Mouse (Mus musculus): ENCODE results near the gene Brsk1. TPM values are rescaled to one million over a fixed set of nuclear protein-coding genes. Genes with fewer than 3 reads are reported as not detected.

Brsk1 gene
- polyA plus RNA-seq, 1 experiment from 2014 or later, result 1.7 TPM

DNA sequence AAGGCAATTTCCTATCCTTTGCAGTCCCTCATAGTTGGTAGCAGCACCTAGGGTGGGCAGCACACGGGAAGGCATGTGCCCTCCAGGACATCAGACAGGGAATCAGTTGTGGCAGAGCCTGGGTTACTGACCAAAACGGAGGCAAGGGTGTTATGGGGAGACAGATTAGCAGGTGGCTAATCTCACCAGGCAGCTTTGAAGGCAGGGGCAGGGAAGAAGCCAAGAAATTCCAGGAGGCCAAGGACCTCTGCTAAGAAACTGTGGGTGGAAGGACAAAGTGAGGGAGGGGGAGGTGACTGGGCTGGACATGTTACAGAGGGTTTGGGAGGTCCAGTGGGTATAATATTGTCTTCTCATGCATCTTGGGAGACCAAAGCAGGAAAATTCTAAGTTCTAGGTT, 53.0 kb downstream of the Brsk1 start:
- no peaks in the 10 kb centered on the region for H3K27me3 ChIP-seq (ENCODE audit: control insufficient read depth, insufficient read depth, low read length)
- H3K27ac ChIP-seq (ENCODE audit: low read depth, low read length), result no peak overlapping the region
- peaks cover 13% of the 10 kb centered on the region for H3K36me3 ChIP-seq (ENCODE audit: control insufficient read depth, insufficient read depth, low read length)
- ATAC-seq (replicated peaks; ENCODE audit: insufficient number of reproducible peaks, low FRiP score, low TSS enrichment), result no peak
- 0 out of 2 replicates have a peak overlapping the region, but pooled peaks have one; percentile 3 for H3K9ac ChIP-seq (ENCODE audit: low read depth, low read length)
- no peak overlapping the region for H3K4me3 ChIP-seq (ENCODE audit: low read depth, low read length)
- 0 out of 2 replicates have a peak overlapping the region, but pooled peaks have one; percentile 22 for H3K4me2 ChIP-seq
- no peaks in the 10 kb centered on the region for H3K9me3 ChIP-seq (replicated peaks; ENCODE audit: control insufficient read depth, low read length)
- WGBS (ENCODE audit: insufficient replicate concordance), result 49% methylated on average over 2 of the region's 2 CpGs
- H3K4me1 ChIP-seq (ENCODE audit: control insufficient read depth, insufficient read depth, low read length), result peaks cover 20% of the 10 kb centered on the region

DNA sequence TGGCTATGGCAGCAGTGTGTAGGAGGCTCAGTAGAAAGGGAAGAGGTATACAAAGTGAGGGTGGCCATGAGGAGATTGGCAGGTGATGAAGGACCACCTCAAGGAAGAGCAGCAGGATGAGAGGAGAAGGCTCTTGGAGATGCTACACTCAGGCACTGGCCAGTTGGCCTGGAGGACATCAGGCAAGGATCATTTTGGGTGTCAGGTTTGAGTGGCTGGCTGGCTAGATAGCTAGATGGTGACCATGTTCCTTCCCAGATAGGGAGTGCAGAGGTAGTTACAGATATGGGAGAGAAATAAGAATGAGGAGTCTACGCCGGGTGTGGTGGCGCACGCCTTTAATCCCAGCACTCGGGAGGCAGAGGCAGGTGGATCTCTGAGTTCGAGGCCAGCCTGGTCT, 54.5 kb downstream of the Brsk1 start:
- no peaks in the 10 kb centered on the region for H3K27me3 ChIP-seq (ENCODE audit: control insufficient read depth, insufficient read depth, low read length)
- no peak for ATAC-seq (replicated peaks; ENCODE audit: insufficient number of reproducible peaks, low FRiP score, low TSS enrichment)
- H3K4me1 ChIP-seq (ENCODE audit: control insufficient read depth, insufficient read depth, low read length), result peaks cover 20% of the 10 kb centered on the region
- no peak overlapping the region for H3K27ac ChIP-seq (ENCODE audit: low read depth, low read length)
- H3K9me3 ChIP-seq (replicated peaks; ENCODE audit: control insufficient read depth, low read length), result no peaks in the 10 kb centered on the region
- no peak overlapping the region for H3K9ac ChIP-seq (ENCODE audit: low read depth, low read length)
- no peak overlapping the region for H3K4me2 ChIP-seq
- peaks cover 13% of the 10 kb centered on the region for H3K36me3 ChIP-seq (ENCODE audit: control insufficient read depth, insufficient read depth, low read length)
- 85% methylated on average over 5 of the region's 6 CpGs for WGBS (ENCODE audit: insufficient replicate concordance)
- no peak overlapping the region for H3K4me3 ChIP-seq (ENCODE audit: low read depth, low read length)

DNA sequence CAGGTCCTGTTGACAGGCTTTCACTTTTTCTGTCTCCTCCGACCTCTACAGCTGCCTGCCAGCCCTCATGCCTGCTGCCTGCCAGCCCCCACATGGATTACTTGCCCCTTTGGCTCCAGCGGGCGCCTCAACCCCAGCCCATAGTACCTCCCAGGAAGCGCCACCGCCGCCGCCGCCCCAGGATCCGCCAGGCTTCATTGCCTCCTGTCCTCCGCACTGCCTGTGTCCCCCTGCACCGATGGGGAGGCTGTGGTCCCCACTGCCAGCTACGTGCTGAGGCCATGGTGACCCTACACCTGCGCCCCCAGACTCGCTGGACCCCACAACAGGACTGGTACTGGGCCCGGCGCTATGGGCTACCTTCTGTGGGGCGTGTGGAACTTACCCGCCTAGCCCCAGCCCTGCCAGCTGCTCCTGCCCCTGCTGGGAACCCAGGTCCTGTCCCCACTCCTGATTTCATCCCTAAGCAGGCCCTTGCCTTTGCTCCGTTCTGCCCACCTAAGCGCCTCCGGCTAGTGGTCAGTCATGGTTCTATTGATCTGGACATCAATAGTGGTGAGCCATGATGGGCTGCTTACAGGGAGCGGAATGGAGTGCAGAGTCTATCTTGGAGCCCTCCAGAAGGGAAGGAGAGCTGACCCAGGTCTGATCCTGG, 56.0 kb downstream of the Brsk1 start:
- ATAC-seq (replicated peaks; ENCODE audit: insufficient number of reproducible peaks, low FRiP score, low TSS enrichment), result no peak
- Histone ChIP-seq H3K4me1 (ENCODE audit: control insufficient read depth, insufficient read depth, low read length) (peaks cover 18% of the 10 kb centered on the region), H3K4me2 (0 out of 2 replicates have a peak overlapping the region, but pooled peaks have one; percentile 20), H3K36me3 (ENCODE audit: control insufficient read depth, insufficient read depth, low read length) (peaks cover 13% of the 10 kb centered on the region), H3K27me3 (ENCODE audit: control insufficient read depth, insufficient read depth, low read length) (no peaks in the 10 kb centered on the region), H3K27ac (ENCODE audit: low read depth, low read length) (0 out of 2 replicates have a peak overlapping the region, but pooled peaks have one; percentile 71), H3K9me3 (replicated peaks; ENCODE audit: control insufficient read depth, low read length) (no peaks in the 10 kb centered on the region), H3K4me3 (ENCODE audit: low read depth, low read length) (no peak overlapping the region), H3K9ac (ENCODE audit: low read depth, low read length) (no peak overlapping the region)
- WGBS (ENCODE audit: insufficient replicate concordance), result 78% methylated on average over 20 of the region's 22 CpGs

DNA sequence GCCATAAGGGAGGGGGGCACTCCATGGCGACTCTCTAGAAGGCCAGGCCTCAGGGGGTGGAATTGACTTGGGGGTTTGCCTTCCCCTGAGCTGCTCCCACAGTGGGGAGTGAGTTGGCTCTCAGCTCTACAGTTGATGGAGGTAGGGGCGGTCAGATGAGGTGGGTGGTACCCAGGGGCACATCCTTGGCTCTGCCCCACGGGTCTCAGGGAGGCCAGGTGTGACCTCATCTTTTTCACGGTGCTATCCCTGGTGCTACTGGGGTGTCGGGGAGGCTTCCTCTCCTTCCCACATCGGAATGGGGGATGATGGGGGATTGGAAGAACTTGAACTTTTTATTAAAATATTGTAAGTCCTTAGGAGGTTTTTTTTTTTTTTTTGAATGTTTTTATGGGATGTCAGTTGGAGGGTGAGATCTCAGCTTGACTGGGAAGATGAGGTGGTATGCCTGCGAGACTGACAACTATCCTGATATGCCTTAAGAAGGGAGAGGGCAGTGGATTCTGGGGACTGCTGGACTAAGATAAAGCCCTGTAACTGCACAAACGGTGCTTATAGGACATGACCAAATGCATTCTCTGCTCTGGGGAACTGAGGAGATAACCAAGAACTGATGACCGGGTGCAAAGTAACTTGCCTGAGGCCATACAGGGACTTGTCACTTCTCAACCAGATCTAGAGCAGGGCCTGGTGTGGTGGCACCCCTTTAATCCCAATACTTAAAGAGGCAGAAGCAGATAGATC, 56.9 kb downstream of the Brsk1 start:
- Histone ChIP-seq H3K9me3 (replicated peaks; ENCODE audit: control insufficient read depth, low read length) (no peaks in the 10 kb centered on the region), H3K27me3 (ENCODE audit: control insufficient read depth, insufficient read depth, low read length) (no peaks in the 10 kb centered on the region), H3K4me3 (ENCODE audit: low read depth, low read length) (no peak overlapping the region), H3K27ac (ENCODE audit: low read depth, low read length) (peak overlapping the region; percentile 80), H3K4me1 (ENCODE audit: control insufficient read depth, insufficient read depth, low read length) (peaks cover 18% of the 10 kb centered on the region), H3K4me2 (0 out of 2 replicates have a peak overlapping the region, but pooled peaks have one; percentile 20), H3K9ac (ENCODE audit: low read depth, low read length) (no peak overlapping the region), H3K36me3 (ENCODE audit: control insufficient read depth, insufficient read depth, low read length) (peaks cover 13% of the 10 kb centered on the region)
- 0 out of 2 replicates have a peak, but pooled peaks have one; percentile 13 for ATAC-seq (replicated peaks; ENCODE audit: insufficient number of reproducible peaks, low FRiP score, low TSS enrichment)
- WGBS (ENCODE audit: insufficient replicate concordance), result 49% methylated on average over 9 of the region's 9 CpGs

DNA sequence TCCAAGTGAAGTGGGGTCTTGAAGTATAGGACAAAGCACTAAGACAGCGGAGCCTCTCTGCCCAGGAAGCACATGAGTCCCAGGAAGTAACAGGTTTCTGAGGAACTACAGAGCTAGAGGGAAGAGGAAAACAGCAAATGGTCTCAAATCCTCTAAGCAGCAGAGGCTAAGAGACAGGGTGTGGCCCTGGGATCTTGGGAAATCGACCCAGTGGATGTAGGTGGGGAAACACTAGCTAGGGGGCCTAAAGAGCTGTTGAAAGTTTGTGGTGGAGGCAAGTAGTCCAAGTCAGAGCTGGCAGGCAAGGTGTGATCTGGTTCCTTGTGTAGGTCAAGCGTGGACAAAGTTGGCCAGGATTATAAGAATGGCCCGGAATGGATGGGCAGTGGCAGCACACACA, 57.9 kb downstream of the Brsk1 start:
- peaks cover 13% of the 10 kb centered on the region for H3K4me1 ChIP-seq (ENCODE audit: control insufficient read depth, insufficient read depth, low read length)
- H3K27me3 ChIP-seq (ENCODE audit: control insufficient read depth, insufficient read depth, low read length), result no peaks in the 10 kb centered on the region
- 70% methylated on average over 4 of the region's 4 CpGs for WGBS (ENCODE audit: insufficient replicate concordance)
- no peak overlapping the region for H3K4me2 ChIP-seq
- H3K36me3 ChIP-seq (ENCODE audit: control insufficient read depth, insufficient read depth, low read length), result peaks cover 9% of the 10 kb centered on the region
- ATAC-seq (replicated peaks; ENCODE audit: insufficient number of reproducible peaks, low FRiP score, low TSS enrichment), result no peak
- peak overlapping the region; percentile 80 for H3K27ac ChIP-seq (ENCODE audit: low read depth, low read length)
- no peak overlapping the region for H3K9ac ChIP-seq (ENCODE audit: low read depth, low read length)
- no peaks in the 10 kb centered on the region for H3K9me3 ChIP-seq (replicated peaks; ENCODE audit: control insufficient read depth, low read length)
- no peak overlapping the region for H3K4me3 ChIP-seq (ENCODE audit: low read depth, low read length)

DNA sequence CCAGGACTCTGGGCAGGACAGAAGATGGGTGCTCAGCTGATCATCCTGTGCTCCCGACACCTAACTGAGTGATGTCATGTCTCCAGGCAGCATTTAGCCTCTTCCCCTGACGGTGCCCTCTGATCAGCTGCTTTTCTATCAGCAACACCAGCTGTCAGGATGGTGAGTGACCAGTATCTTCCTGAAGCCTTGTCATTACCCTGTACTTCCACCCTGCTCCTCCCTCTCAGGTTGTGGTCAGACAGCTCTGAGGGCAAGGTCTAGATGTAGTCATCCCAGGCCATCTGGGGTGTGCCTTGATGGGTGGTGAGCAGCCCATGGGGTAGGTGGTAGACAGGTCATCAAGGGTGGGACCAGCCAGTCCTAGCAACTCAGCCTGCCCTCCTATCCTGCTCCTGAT, 58.8 kb downstream of the Brsk1 start:
- H3K9ac ChIP-seq (ENCODE audit: low read depth, low read length), result no peak overlapping the region
- H3K27ac ChIP-seq (ENCODE audit: low read depth, low read length), result peak overlapping the region; percentile 57
- H3K4me3 ChIP-seq (ENCODE audit: low read depth, low read length), result no peak overlapping the region
- H3K4me1 ChIP-seq (ENCODE audit: control insufficient read depth, insufficient read depth, low read length), result peaks cover 12% of the 10 kb centered on the region
- WGBS (ENCODE audit: insufficient replicate concordance), result 51% methylated on average over 2 of the region's 2 CpGs
- H3K36me3 ChIP-seq (ENCODE audit: control insufficient read depth, insufficient read depth, low read length), result peaks cover 9% of the 10 kb centered on the region
- no peaks in the 10 kb centered on the region for H3K9me3 ChIP-seq (replicated peaks; ENCODE audit: control insufficient read depth, low read length)
- H3K4me2 ChIP-seq, result no peak overlapping the region
- ATAC-seq (replicated peaks; ENCODE audit: insufficient number of reproducible peaks, low FRiP score, low TSS enrichment), result peak; percentile 55
- no peaks in the 10 kb centered on the region for H3K27me3 ChIP-seq (ENCODE audit: control insufficient read depth, insufficient read depth, low read length)

DNA sequence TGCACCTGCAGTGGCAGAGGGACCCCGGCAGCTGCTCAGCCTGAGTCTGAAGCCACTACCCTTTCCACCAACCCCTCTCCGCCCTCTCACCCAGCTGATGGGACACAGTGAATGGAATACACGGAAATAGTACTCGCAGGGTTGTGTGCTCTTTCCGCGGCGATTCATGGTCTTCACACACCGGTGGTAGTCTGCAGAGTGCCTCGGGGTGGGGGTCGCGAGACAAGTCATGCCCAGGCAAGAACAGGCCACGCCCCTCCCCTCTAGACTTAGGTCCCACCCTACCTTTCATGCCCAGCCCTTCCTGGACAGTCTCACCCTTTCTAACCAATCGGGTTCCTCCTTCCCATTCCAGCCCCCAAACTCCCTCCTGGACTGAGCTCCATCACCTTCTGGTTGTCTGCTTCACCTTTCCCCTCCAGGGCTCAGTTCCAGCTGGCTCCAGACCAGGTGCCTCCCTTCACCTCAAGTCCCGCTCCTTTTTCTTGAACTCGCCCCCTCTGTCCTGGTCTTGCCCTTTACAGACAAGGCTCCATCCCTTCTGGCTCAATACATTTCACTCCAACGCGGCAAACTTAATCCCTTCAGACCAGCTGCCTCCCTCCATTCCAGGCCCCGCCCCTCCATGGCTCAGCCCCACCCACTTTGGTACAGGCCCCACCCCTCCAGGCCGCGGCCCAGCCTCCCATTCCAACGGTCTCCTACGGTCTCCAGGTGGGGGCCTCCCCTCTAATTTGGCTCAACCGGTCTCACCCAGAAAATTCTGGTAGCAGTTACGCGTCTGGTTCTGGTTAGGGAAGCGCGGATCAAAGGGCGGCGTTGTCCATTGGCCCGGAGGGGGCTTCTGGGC, 61.8 kb downstream of the Brsk1 start:
- Histone ChIP-seq H3K27me3 (ENCODE audit: control insufficient read depth, insufficient read depth, low read length) (no peaks in the 10 kb centered on the region), H3K4me3 (ENCODE audit: low read depth, low read length) (peak overlapping the region; percentile 43), H3K4me1 (ENCODE audit: control insufficient read depth, insufficient read depth, low read length) (peaks cover 12% of the 10 kb centered on the region), H3K36me3 (ENCODE audit: control insufficient read depth, insufficient read depth, low read length) (no peaks in the 10 kb centered on the region), H3K9me3 (replicated peaks; ENCODE audit: control insufficient read depth, low read length) (no peaks in the 10 kb centered on the region), H3K9ac (ENCODE audit: low read depth, low read length) (peak overlapping the region; percentile 60), H3K27ac (ENCODE audit: low read depth, low read length) (no peak overlapping the region), H3K4me2 (peak overlapping the region; percentile 68)
- WGBS (ENCODE audit: insufficient replicate concordance), result 2% methylated on average over 30 of the region's 30 CpGs
- peak; percentile 83 for ATAC-seq (replicated peaks; ENCODE audit: insufficient number of reproducible peaks, low FRiP score, low TSS enrichment)

DNA sequence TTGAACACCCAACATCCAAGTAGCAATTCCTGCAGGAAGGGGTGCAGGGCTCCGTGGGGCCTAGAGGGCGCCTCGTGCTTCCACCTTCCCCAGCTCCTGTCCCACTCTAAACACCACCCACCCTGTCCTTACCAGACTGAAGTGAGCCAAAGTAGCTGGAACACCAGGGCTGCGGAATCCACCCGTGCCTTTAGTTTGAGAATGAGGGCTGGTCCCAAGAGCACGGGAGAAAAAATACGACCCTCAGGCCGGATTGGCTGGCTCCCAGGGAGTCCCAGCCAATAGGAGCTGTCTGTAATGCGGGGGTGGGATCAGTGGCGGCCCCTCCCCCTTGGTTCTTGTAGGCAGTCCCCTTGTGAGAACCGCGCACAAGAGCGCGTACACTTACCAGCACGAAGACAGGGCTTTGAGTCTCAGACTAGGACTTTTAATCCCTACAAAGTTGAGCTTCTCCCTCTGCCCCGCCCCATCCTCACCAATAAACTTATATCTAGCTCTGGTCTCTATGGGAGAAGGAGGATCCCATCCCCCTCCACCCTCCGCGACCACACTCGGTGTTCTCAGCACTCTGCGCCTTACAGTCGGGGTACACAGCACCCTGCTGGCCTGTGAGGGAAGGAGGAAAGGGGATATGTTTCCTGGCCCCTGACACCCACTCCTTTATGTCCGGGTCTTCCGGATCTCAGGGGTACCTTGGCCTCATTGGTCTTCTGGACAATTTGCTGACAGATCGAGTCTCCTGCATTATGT, 62.6 kb downstream of the Brsk1 start, which contains the start of gene Cox6b2:
Gene Cox6b2, minus strand, starts transcription at position 274 of the 750 bp plus-strand sequence.
- 3% methylated on average over 21 of the region's 24 CpGs for WGBS (ENCODE audit: insufficient replicate concordance)
- ATAC-seq (replicated peaks; ENCODE audit: insufficient number of reproducible peaks, low FRiP score, low TSS enrichment), result peak; percentile 93
- Histone ChIP-seq H3K4me2 (peak within 1 kb of the TSS; percentile 68), H3K9ac (ENCODE audit: low read depth, low read length) (peak within 1 kb of the TSS; percentile 60), H3K9me3 (replicated peaks; ENCODE audit: control insufficient read depth, low read length) (no peaks in the 10 kb centered on the region), H3K27me3 (ENCODE audit: control insufficient read depth, insufficient read depth, low read length) (no peaks in the 10 kb centered on the region), H3K27ac (ENCODE audit: low read depth, low read length) (no peak within 1 kb of the TSS), H3K36me3 (ENCODE audit: control insufficient read depth, insufficient read depth, low read length) (no peaks in the 10 kb centered on the region), H3K4me3 (ENCODE audit: low read depth, low read length) (peak within 1 kb of the TSS; percentile 43), H3K4me1 (ENCODE audit: control insufficient read depth, insufficient read depth, low read length) (peaks cover 12% of the 10 kb centered on the region)

Measured in heart, embryonic 11.5 days (tissue).